8 mouse cellular contexts compared by ENCODE assay signal in genomic region chr9:108782836-108783547, GRCm38 (mm10). TPM values are rescaled to one million over a fixed set of nuclear protein-coding genes. Genes with fewer than 3 reads are reported as not detected.
DNase-seq lines count a peak whose midpoint lies in the region; ATAC-seq and TF ChIP-seq lines count a peak whose summit lies in the region.

No protein-coding gene starts in this region.

- no peak for TF ChIP-seq POLR2A in cerebellum, adult 2 months (IDR thresholded peaks at IDR 0.05; ENCODE audit: borderline replicate concordance, insufficient read depth, low read length)
- TF ChIP-seq POLR2A in spleen, adult 2 months (IDR thresholded peaks at IDR 0.05; ENCODE audit: low read depth, low read length): no peak

- peaks cover 10% of the 10 kb centered on the region; the same call in 1 of the 2 replicates for H3K4me1 ChIP-seq in cerebellum, adult 2 months (ENCODE audit: control insufficient read depth, insufficient read depth, low read length)
- peaks cover 3% of the 10 kb centered on the region; the same call in 1 of the 2 replicates for H3K4me1 ChIP-seq in spleen, adult 2 months (ENCODE audit: control insufficient read depth, insufficient read depth, insufficient read length)
- H3K4me1 ChIP-seq in liver, embryonic 11.5 days (replicated peaks; ENCODE audit: control insufficient read depth, insufficient read depth, low read length): peaks cover 24% of the 10 kb centered on the region
- H3K4me1 ChIP-seq in stomach, postnatal 0 days (replicated peaks; ENCODE audit: control insufficient read depth, insufficient read depth): no peaks in the 10 kb centered on the region; the same call in none of the 2 replicates

- H3K9me3 ChIP-seq in liver, embryonic 11.5 days (ENCODE audit: control insufficient read depth, low read length): no peaks in the 10 kb centered on the region
- H3K9me3 ChIP-seq in stomach, postnatal 0 days (ENCODE audit: control insufficient read depth, low read length): no peaks in the 10 kb centered on the region

- TF ChIP-seq EP300 in stomach, postnatal 0 days (optimal IDR thresholded peaks at IDR 0.05): no peak

- H3K4me3 ChIP-seq in cerebellum, adult 2 months (replicated peaks; ENCODE audit: insufficient read depth, low read depth, low read length): peak overlapping the region; percentile 97
- peak overlapping the region; percentile 96 for H3K4me3 ChIP-seq in spleen, adult 2 months (ENCODE audit: extremely low read depth, insufficient read depth, insufficient read length)
- peak overlapping the region; percentile 89 for H3K4me3 ChIP-seq in liver, embryonic 11.5 days (ENCODE audit: low read depth, low read length)
- peak overlapping the region; percentile 81 for H3K4me3 ChIP-seq in stomach, postnatal 0 days (ENCODE audit: low read depth, low read length)

- peak overlapping the region; percentile 52 for H3K27ac ChIP-seq in cerebellum, adult 2 months (ENCODE audit: insufficient read depth, low read length)
- no peak overlapping the region for H3K27ac ChIP-seq in spleen, adult 2 months (ENCODE audit: insufficient read depth, low read length)
- H3K27ac ChIP-seq in liver, embryonic 11.5 days (ENCODE audit: low read depth, low read length): no peak overlapping the region; the same call in 1 of the 2 replicates
- H3K27ac ChIP-seq in stomach, postnatal 0 days (replicated peaks): peak overlapping the region; percentile 58; the same call in 1 of the 2 replicates

- DNase-seq in cerebellum, adult 2 months: peak in 1 of 2 experiments; percentile 24
- DNase-seq in cerebellum, postnatal 4 days (ENCODE audit: low spot score in 2 of 2): no peak
- DNase-seq in spleen, adult 2 months (ENCODE audit: low read depth in 1 of 2, low spot score in 2 of 2): no peak
- no peak for DNase-seq in spleen, postnatal 14 days (ENCODE audit: low spot score in 2 of 2)
- DNase-seq in liver, embryonic 11.5 days (ENCODE audit: low spot score): no peak
- DNase-seq in stomach, postnatal 0 days (ENCODE audit: low spot score): no peak
- DNase-seq in left cerebral cortex, postnatal 10 days (ENCODE audit: extremely low spot score in 1 of 2, low spot score in 2 of 2): no peak
- no peak for DNase-seq in gastrocnemius, postnatal 14 days

- TF ChIP-seq CTCF in cerebellum, adult 2 months (IDR thresholded peaks at IDR 0.05; ENCODE audit: borderline replicate concordance, insufficient read depth, low read depth, low read length): no peak
- no peak for TF ChIP-seq CTCF in spleen, adult 2 months (IDR thresholded peaks at IDR 0.05; ENCODE audit: extremely low read depth, insufficient read depth, insufficient read length, insufficient replicate concordance)
- TF ChIP-seq CTCF in stomach, postnatal 0 days (IDR thresholded peaks at IDR 0.05; ENCODE audit: low read depth): no peak

- peak overlapping the region; percentile 93; the same call in 1 of the 2 replicates for H3K9ac ChIP-seq in liver, embryonic 11.5 days (ENCODE audit: low read depth, low read length)
- 0 out of 2 replicates have a peak overlapping the region, but pooled peaks have one; percentile 41 for H3K9ac ChIP-seq in stomach, postnatal 0 days (ENCODE audit: low read length)

- no peaks in the 10 kb centered on the region for H3K36me3 ChIP-seq in spleen, adult 2 months (ENCODE audit: control insufficient read depth, insufficient read depth, low read length)
- peaks cover 3% of the 10 kb centered on the region; the same call in 1 of the 2 replicates for H3K36me3 ChIP-seq in liver, embryonic 11.5 days (ENCODE audit: control insufficient read depth, insufficient read depth, low read length)
- H3K36me3 ChIP-seq in stomach, postnatal 0 days (ENCODE audit: control insufficient read depth, insufficient read depth, low read length): no peaks in the 10 kb centered on the region

- intact Hi-C loops in left cerebral cortex, postnatal 10 days (cut with DNase I): no loop called here
- intact Hi-C loops in gastrocnemius, postnatal 14 days (cut with DNase I; ENCODE audit: low total_unique reads): no loop called here

- peak overlapping the region; percentile 80 for H3K4me2 ChIP-seq in liver, embryonic 11.5 days
- H3K4me2 ChIP-seq in stomach, postnatal 0 days (replicated peaks; ENCODE audit: low read depth): peak overlapping the region; percentile 70

- 0 out of 2 replicates have a peak, but pooled peaks have one; percentile 1 for ATAC-seq in liver, embryonic 11.5 days (replicated peaks; ENCODE audit: low FRiP score)
- no peak; the same call in 1 of the 2 replicates for ATAC-seq in stomach, postnatal 0 days (ENCODE audit: low FRiP score, low TSS enrichment)

- no peaks in the 10 kb centered on the region for H3K27me3 ChIP-seq in cerebellum, adult 2 months (ENCODE audit: control insufficient read depth, insufficient read depth, low read length)
- no peaks in the 10 kb centered on the region for H3K27me3 ChIP-seq in spleen, adult 2 months (ENCODE audit: control insufficient read depth, insufficient read depth, low read length)
- no peaks in the 10 kb centered on the region for H3K27me3 ChIP-seq in liver, embryonic 11.5 days (replicated peaks; ENCODE audit: control insufficient read depth, insufficient read depth, low read length)
- no peaks in the 10 kb centered on the region for H3K27me3 ChIP-seq in stomach, postnatal 0 days (ENCODE audit: control insufficient read depth, insufficient read depth, low read length)

- WGBS in cerebellum, adult 2 months: 6% methylated on average over 9 of the region's 9 CpGs
- 62% methylated on average over 9 of the region's 9 CpGs for WGBS in spleen, adult 2 months
- WGBS in liver, embryonic 11.5 days: 35% methylated on average over 9 of the region's 9 CpGs
- WGBS in stomach, postnatal 0 days: 25% methylated on average over 9 of the region's 9 CpGs

RNA-seq across cellular contexts. Expression of gene Ip6k2, which starts 0.6 kb away (rescaled TPM):
- polyA plus RNA-seq in cerebellum, adult 2 months (2012; rRNA removed): 162 and 168 TPM in 2 replicates
- 35.9 and 43.2 TPM in 2 replicates for polyA plus RNA-seq in spleen, adult 2 months (2012; rRNA removed)
- polyA plus RNA-seq in liver, embryonic 11.5 days (2014; fragmentation: Nextera tagmentation; extraction: Ambion mirVana): 31.8 and 37.5 TPM in 2 replicates
- polyA plus RNA-seq in stomach, postnatal 0 days (2015; fragmentation: Nextera tagmentation; extraction: Ambion mirVana): 35.7 and 37.8 TPM in 2 replicates
- 100 to 1,000 TPM; 165 to 170 TPM for total RNA-seq in left cerebral cortex, postnatal 10 days (2021)
- total RNA-seq in gastrocnemius, postnatal 14 days (2021): 10 to 100 TPM; 24.3 to 24.4 TPM

RNA-seq across cellular contexts. Expression of gene Nckipsd, which starts 25.2 kb away (rescaled TPM):
- 73.9 and 76.9 TPM in 2 replicates for polyA plus RNA-seq in cerebellum, adult 2 months (2012; rRNA removed)
- 26.4 and 35.1 TPM in 2 replicates for polyA plus RNA-seq in spleen, adult 2 months (2012; rRNA removed)
- 8.8 and 16.2 TPM in 2 replicates for polyA plus RNA-seq in liver, embryonic 11.5 days (2014; fragmentation: Nextera tagmentation; extraction: Ambion mirVana)
- 7.9 and 8.5 TPM in 2 replicates for polyA plus RNA-seq in stomach, postnatal 0 days (2015; fragmentation: Nextera tagmentation; extraction: Ambion mirVana)
- total RNA-seq in left cerebral cortex, postnatal 10 days (2021): 10 to 100 TPM; 27.7 to 31.7 TPM
- 1 to 10 TPM; 3.5 to 4.5 TPM for total RNA-seq in gastrocnemius, postnatal 14 days (2021)

RNA-seq across cellular contexts. Expression of gene Celsr3, which starts 43.1 kb away (rescaled TPM):
- polyA plus RNA-seq in cerebellum, adult 2 months (2012; rRNA removed): 77.1 and 88.3 TPM in 2 replicates
- polyA plus RNA-seq in spleen, adult 2 months (2012; rRNA removed): 0.83 and 1.2 TPM in 2 replicates
- polyA plus RNA-seq in liver, embryonic 11.5 days (2014; fragmentation: Nextera tagmentation; extraction: Ambion mirVana): 0.08 and 0.22 TPM in 2 replicates
- 0.15 and 0.22 TPM in 2 replicates for polyA plus RNA-seq in stomach, postnatal 0 days (2015; fragmentation: Nextera tagmentation; extraction: Ambion mirVana)
- total RNA-seq in left cerebral cortex, postnatal 10 days (2021): 10 to 100 TPM; 57.2 to 62.0 TPM
- total RNA-seq in gastrocnemius, postnatal 14 days (2021): under 1 TPM; 0.18 to 0.24 TPM

Comparison
In these comparisons a context has a peak if more than half of its experiments do, and no peak if none do; other contexts are left out.
1. H3K27ac ChIP-seq: peak in cerebellum, adult 2 months (single experiment) and stomach, postnatal 0 days (single experiment); none in spleen, adult 2 months (single experiment) and liver, embryonic 11.5 days (single experiment).
2. RNA of gene Celsr3, which starts 43.1 kb away (polyA plus RNA-seq): 77.1 to 88.3 TPM in cerebellum, adult 2 months; 0.83 to 1.2 TPM in spleen, adult 2 months, 0.08 to 0.22 TPM in liver, embryonic 11.5 days and 0.15 to 0.22 TPM in stomach, postnatal 0 days; every median in the first group is over 10 times any median in the second.
3. Peak in every context shown above with its lines, with median percentiles within 50 percentile points of each other: H3K4me3 ChIP-seq.